Mouse (Mus musculus): Measurements from ENCODE around the gene Nectin1. TPM values are rescaled to one million over a fixed set of nuclear protein-coding genes. Genes with fewer than 3 reads are reported as not detected.
A peak's percentile ranks its signal among the peaks of the same experiment; 100 is the strongest.

The Nectin1 gene
- polyA plus RNA-seq, 1 experiment, result 26.4 TPM

- DNase-seq, result no peak
- Histone ChIP-seq H3K4me1 (ENCODE audit: control insufficient read depth, insufficient read depth, low read length) (peaks cover 2% of the 10 kb centered on the region; the same call in 1 of the 2 replicates), H3K4me3 (replicated peaks; ENCODE audit: extremely low read depth, low read depth, low read length) (no peak overlapping the region)
- no peak for TF ChIP-seq POLR2A (IDR thresholded peaks at IDR 0.05; ENCODE audit: borderline replicate concordance, extremely low read depth, low read depth, low read length)
- no peak for TF ChIP-seq CTCF (IDR thresholded peaks at IDR 0.05; ENCODE audit: insufficient read depth, low read length)
- WGBS, result 58% methylated on average over 4 of the region's 4 CpGs
Measured at GRCm38 (mm10) chr9:43719407-43719839, 24.4 kb upstream of the Nectin1 start.

- no peak for DNase-seq
- TF ChIP-seq CTCF (IDR thresholded peaks at IDR 0.05; ENCODE audit: insufficient read depth, low read length) (no peak), POLR2A (IDR thresholded peaks at IDR 0.05; ENCODE audit: borderline replicate concordance, extremely low read depth, low read depth, low read length) (no peak)
- Histone ChIP-seq H3K4me3 (replicated peaks; ENCODE audit: extremely low read depth, low read depth, low read length) (no peak overlapping the region), H3K4me1 (ENCODE audit: control insufficient read depth, insufficient read depth, low read length) (peaks cover 2% of the 10 kb centered on the region; the same call in 1 of the 2 replicates)
- 63% methylated on average over 1 of the region's 1 CpGs for WGBS
Measured at GRCm38 (mm10) chr9:43720046-43720445, 23.7 kb upstream of the Nectin1 start.

GRCm38 (mm10) chr9:43724093-43724492 lies 19.7 kb upstream of the Nectin1 start:
- no peak overlapping the region for H3K4me3 ChIP-seq (replicated peaks; ENCODE audit: extremely low read depth, low read depth, low read length)
- DNase-seq, result no peak
- TF ChIP-seq POLR2A (IDR thresholded peaks at IDR 0.05; ENCODE audit: borderline replicate concordance, extremely low read depth, low read depth, low read length), result no peak
- no peak for TF ChIP-seq CTCF (IDR thresholded peaks at IDR 0.05; ENCODE audit: insufficient read depth, low read length)
- H3K4me1 ChIP-seq (ENCODE audit: control insufficient read depth, insufficient read depth, low read length), result peaks cover 5% of the 10 kb centered on the region
- 49% methylated on average over 4 of the region's 4 CpGs for WGBS

DNA sequence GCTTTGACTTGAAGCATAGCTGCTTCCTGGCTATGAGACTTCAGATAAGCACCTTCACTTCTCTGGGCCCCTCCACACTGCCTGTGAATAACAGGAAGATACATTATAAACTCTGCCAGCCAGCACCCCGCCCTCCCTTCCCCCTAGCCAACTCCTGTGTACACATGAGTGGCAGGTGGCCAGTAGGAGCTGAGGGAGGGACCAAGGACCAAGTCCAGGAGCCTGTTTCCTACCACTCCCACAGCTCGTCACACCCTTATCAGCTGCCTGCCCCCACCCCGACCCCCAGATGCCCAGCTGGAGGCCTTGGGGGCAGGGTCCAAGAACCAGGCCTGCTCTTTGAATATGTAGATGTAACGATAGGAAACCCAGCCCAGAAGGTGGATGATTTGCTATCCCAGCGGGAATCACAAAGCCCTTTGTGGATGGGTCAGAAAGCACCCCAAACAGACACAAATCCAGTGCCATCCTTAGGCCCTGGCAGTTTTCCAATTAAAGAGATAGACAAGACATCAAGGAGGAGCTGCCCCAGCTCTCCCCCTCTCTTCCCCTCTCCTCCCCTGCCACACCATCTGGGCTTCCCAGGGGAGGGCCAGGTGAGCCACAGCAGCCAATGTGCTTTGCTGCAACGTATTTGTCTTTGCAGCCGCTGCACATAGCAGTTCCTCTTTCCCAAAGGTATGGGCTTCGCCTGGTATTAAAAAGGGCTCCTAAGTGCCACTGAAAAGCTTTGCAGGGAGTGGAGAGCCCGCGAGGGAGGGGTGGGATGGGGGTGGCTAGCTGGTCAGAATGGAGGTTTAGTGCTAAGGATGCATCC lies 14.1 kb upstream of the Nectin1 start:
- peaks cover 14% of the 10 kb centered on the region for H3K4me1 ChIP-seq (ENCODE audit: control insufficient read depth, insufficient read depth, low read length)
- DNase-seq, result peak; percentile 60
- TF ChIP-seq CTCF (IDR thresholded peaks at IDR 0.05; ENCODE audit: insufficient read depth, low read length), result no peak
- H3K4me3 ChIP-seq (replicated peaks; ENCODE audit: extremely low read depth, low read depth, low read length), result no peak overlapping the region
- WGBS, result 15% methylated on average over 10 of the region's 10 CpGs

DNA sequence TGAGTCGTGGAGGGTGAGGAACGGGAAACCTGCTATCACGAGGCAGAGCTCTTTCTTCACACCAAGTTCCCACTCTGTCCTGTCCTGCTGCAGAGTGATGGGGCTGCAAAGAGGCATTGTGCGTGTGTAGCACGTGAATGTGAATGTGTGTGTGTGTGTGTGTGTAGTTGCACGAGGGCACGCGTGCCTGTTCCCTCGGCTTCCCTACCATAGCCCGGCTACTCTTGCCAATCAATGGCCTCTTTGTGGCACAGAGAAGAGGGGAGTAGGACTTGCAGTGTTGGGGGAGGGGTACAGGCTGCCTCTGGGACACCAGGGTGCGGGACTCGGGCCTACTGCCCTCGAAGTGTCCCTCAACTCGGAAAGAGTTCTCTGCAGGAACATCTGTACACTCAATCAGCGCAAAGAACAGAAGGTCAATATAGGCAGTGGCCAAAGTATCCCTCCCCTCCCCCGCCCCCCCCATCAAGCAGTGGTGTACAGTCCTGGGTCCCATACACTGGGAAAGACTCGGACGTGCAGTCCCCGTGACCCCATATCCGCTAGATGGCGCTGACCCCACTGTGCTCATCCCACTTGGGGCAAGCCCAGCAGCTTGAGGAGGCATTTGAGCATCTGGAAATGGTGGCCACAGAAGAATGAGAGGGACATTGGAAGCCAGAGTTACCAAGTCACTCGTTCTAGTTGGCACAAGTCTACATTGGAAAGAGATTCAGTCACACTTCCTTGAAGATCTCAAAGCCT lies 13.3 kb upstream of the Nectin1 start:
- TF ChIP-seq POLR2A (IDR thresholded peaks at IDR 0.05; ENCODE audit: borderline replicate concordance, extremely low read depth, low read depth, low read length) (no peak), CTCF (IDR thresholded peaks at IDR 0.05; ENCODE audit: insufficient read depth, low read length) (peak; percentile 70)
- Histone ChIP-seq H3K4me3 (replicated peaks; ENCODE audit: extremely low read depth, low read depth, low read length) (no peak overlapping the region), H3K4me1 (ENCODE audit: control insufficient read depth, insufficient read depth, low read length) (peaks cover 14% of the 10 kb centered on the region)
- DNase-seq, result peak; percentile 64
- WGBS, result 31% methylated on average over 22 of the region's 22 CpGs

GRCm38 (mm10) chr9:43731880-43732279 lies 11.9 kb upstream of the Nectin1 start:
- DNase-seq, result no peak
- TF ChIP-seq POLR2A (IDR thresholded peaks at IDR 0.05; ENCODE audit: borderline replicate concordance, extremely low read depth, low read depth, low read length) (no peak), CTCF (IDR thresholded peaks at IDR 0.05; ENCODE audit: insufficient read depth, low read length) (no peak)
- no peak overlapping the region for H3K4me3 ChIP-seq (replicated peaks; ENCODE audit: extremely low read depth, low read depth, low read length)
- H3K4me1 ChIP-seq (ENCODE audit: control insufficient read depth, insufficient read depth, low read length), result peaks cover 14% of the 10 kb centered on the region
- WGBS, result 52% methylated on average over 6 of the region's 6 CpGs

- TF ChIP-seq CTCF (IDR thresholded peaks at IDR 0.05; ENCODE audit: insufficient read depth, low read length) (no peak), POLR2A (IDR thresholded peaks at IDR 0.05; ENCODE audit: borderline replicate concordance, extremely low read depth, low read depth, low read length) (no peak)
- no peak for DNase-seq
- 55% methylated on average over 8 of the region's 8 CpGs for WGBS
- H3K4me3 ChIP-seq (replicated peaks; ENCODE audit: extremely low read depth, low read depth, low read length), result no peak overlapping the region
- peaks cover 17% of the 10 kb centered on the region for H3K4me1 ChIP-seq (ENCODE audit: control insufficient read depth, insufficient read depth, low read length)
Measured at GRCm38 (mm10) chr9:43732671-43733070, 11.1 kb upstream of the Nectin1 start.

- TF ChIP-seq CTCF (IDR thresholded peaks at IDR 0.05; ENCODE audit: insufficient read depth, low read length), result no peak
- no peak for TF ChIP-seq POLR2A (IDR thresholded peaks at IDR 0.05; ENCODE audit: borderline replicate concordance, extremely low read depth, low read depth, low read length)
- Histone ChIP-seq H3K4me3 (replicated peaks; ENCODE audit: extremely low read depth, low read depth, low read length) (peak overlapping the region; percentile 19), H3K4me1 (ENCODE audit: control insufficient read depth, insufficient read depth, low read length) (peaks cover 12% of the 10 kb centered on the region)
- no peak for DNase-seq
Measured at GRCm38 (mm10) chr9:43734952-43735351, 8.8 kb upstream of the Nectin1 start.

DNA sequence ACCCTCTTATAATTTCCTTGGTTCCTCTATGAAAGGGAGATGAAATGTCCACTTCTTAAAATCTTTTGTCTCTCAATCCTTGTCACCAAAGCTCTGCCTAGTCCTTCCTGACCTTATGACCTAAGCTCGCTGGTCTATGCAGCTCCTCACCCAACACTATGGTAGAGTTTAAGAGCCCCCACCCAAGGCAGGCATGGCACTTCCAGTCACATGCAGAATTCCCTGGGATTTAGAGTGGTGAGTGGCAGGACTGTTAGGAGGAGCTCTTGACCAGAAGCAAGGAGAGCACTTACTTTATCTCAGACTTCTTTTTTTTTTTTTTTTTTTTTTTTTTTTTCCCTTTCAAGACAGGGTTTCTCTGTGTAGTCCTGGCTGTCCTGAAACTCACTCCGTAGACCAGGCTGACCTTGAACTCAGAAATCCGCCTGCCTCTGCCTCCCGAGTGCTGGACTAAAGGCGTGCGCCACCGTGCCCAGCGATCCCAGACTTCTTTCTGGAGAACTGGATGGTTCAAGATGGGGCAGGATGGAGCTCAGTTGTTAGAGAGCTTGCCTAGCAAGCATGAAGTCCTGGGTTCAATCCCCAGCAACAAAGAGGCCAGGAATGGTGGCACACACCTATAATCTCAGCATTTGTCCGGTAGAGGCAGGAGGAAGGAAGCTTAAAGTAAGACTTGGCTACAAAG lies 7.6 kb upstream of the Nectin1 start:
- no peak for DNase-seq
- H3K4me3 ChIP-seq (replicated peaks; ENCODE audit: extremely low read depth, low read depth, low read length), result no peak overlapping the region
- TF ChIP-seq CTCF (IDR thresholded peaks at IDR 0.05; ENCODE audit: insufficient read depth, low read length) (no peak), POLR2A (IDR thresholded peaks at IDR 0.05; ENCODE audit: borderline replicate concordance, extremely low read depth, low read depth, low read length) (no peak)
- WGBS, result 78% methylated on average over 9 of the region's 9 CpGs
- peaks cover 4% of the 10 kb centered on the region for H3K4me1 ChIP-seq (ENCODE audit: control insufficient read depth, insufficient read depth, low read length)

Measured in lung, adult 2 months (tissue).